Mouse (Mus musculus): ENCODE measurements around the gene Kcnk10.

DNA sequence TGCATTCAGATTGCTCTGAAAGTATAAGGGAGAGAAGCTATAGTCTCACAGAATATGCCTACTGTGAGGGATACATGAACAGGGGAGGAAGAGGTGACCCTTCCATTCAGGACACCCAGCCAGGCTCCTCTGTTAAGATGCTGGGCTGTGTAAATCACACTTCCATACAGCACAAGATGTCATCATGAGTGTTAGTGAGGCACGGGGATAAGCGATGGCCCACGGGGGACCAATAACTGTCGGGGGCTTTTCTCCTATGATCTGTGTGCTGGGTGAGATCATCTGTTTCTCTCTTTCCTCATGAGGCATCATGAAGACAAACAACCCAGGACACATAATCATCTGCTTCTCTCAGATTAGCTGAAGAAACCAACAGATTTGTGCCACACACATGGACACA, 77.1 kb downstream of the Kcnk10 start:
- TF ChIP-seq CTCF (IDR thresholded peaks at IDR 0.05; ENCODE audit: low read depth, low read length) (no peak), POLR2A (IDR thresholded peaks at IDR 0.05; ENCODE audit: insufficient read depth, low read length) (no peak)
